Mouse (Mus musculus): ENCODE results near the gene Myh9.

- TF ChIP-seq CTCF (IDR thresholded peaks at IDR 0.05) (no peak), EP300 (IDR thresholded peaks at IDR 0.05) (no peak)
Measured at GRCm38 (mm10) chr15:77793554-77793953, 48.4 kb downstream of the Myh9 start.

Data from lung, postnatal 0 days (tissue).